Mouse (Mus musculus): ENCODE measurements around the gene Serpinb3b.
"Not testable (repeated sequence)": the region's sequence is repeated elsewhere in the genome, so short reads cannot be mapped to it uniquely, and the experiment has no call there.

Serpinb3b gene

GRCm38 (mm10) chr1:107278261-107278660, at the start of gene Serpinb3b, which contains the start of gene Serpinb3c:
Gene Serpinb3b (minus strand): TSS chr1:107278361.
Gene Serpinb3c (minus strand): TSS chr1:107278371.
- not testable (repeated sequence) for DNase-seq (ENCODE audit: low read depth, low spot score)

DNA sequence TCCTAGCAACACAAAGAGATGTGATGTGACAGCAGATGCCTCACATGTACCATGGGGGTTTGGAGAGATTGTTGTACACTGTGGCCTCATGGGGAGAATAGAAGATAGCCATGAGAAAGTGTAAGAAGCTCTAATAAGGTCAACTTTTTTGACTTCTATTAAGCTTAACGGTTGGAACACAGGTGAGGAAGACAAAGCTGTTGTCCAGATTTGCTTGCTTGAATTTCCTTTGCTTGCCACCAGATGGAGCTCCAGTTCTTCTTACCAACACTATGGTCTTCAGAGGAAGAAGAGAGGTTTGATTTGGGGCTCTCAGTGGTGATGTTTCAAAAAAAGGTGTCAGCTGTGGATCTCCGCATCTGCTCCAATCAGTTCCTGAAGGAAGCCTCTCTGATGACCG, 35.0 kb downstream of the Serpinb3b start:
- not testable (repeated sequence) for DNase-seq (ENCODE audit: low read depth, low spot score)

DNA sequence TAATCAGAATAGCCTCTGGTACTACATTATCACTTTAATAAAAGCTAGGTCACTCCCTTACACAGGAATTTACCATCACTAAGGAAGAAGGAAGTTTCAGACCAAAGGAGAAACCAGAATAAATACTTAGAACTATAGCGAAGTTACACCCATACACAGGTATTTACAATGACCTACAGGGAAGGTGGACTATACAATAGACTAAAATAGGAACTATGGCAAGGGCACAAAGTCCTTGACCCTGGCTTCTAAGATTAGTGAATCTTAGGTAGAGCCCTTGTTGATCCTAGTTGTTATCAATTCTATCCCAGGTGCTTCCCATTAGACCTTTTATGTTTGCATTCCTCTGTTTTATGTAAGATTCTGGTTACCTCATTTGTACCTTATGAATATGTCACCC, 60.9 kb downstream of the Serpinb3b start:
- DNase-seq (ENCODE audit: low read depth, low spot score), result not testable (repeated sequence)

DNA sequence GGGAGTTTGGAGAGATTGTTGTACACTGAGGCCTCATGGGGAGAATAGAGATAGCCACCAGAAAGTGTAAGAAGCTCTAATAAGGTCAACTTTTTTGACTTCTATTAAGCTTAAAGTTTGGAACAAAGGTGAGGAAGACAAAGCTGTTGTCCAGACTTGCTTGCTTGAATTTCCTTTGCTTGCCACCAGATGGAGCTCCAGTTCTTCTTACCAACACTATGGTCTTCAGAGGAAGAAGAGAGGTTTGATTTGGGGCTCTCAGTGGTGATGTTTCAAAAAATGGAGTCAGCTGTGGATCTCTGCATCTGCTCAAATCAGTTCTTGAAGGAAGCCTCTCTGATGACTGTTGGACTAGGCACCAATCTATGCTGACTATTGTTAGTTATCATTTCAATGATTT, 150.7 kb downstream of the Serpinb3b start:
- not testable (repeated sequence) for DNase-seq (ENCODE audit: low read depth, low spot score)
